ENCODE assay signal across 10 mouse cellular contexts in genomic region chr8:82943223-82944006, GRCm38 (mm10).
A peak's percentile ranks its signal among the peaks of the same experiment; 100 is the strongest.
DNase-seq lines count a peak whose midpoint lies in the region; ATAC-seq and TF ChIP-seq lines count a peak whose summit lies in the region.
"Had no signal": no experiment of that assay in that cellular context is flagged by ENCODE, and none has a peak within 500 bp of the region (broad histone marks: within the 10 kb centered on the region; RNA-seq: fewer than 3 reads in every experiment).

No protein-coding gene starts in this region.

- 38% methylated on average over 6 of the region's 6 CpGs for WGBS in neural tube, embryonic 11.5 days
- WGBS in kidney, embryonic 15.5 days = 17% methylated on average over 6 of the region's 6 CpGs

- H3K4me3 ChIP-seq in gastrocnemius, adult 2 months = no peak overlapping the region
- no peak overlapping the region for H3K4me3 ChIP-seq in neural tube, embryonic 11.5 days (ENCODE audit: low read depth, low read length)
- no peak overlapping the region for H3K4me3 ChIP-seq in kidney, embryonic 15.5 days (replicated peaks)
- H3K4me3 ChIP-seq: embryonic facial prominence, embryonic 15.5 days; liver, embryonic 13.5 days had no signal

- ATAC-seq in neural tube, embryonic 11.5 days (ENCODE audit: insufficient read depth, low FRiP score, low TSS enrichment) = peak; percentile 65
- ATAC-seq in kidney, embryonic 15.5 days (replicated peaks; ENCODE audit: low FRiP score) = peak; percentile 43

- intact Hi-C loops in gastrocnemius, adult 2 months (cut with DNase I) = loop anchor here (5.0 kb wide), 1 partner anchor 76 kb away; no protein-coding TSS in a partner anchor
- intact Hi-C loops in gastrocnemius, postnatal 14 days (cut with DNase I; ENCODE audit: low total_unique reads) = no loop called here

- H3K4me2 ChIP-seq in neural tube, embryonic 11.5 days (ENCODE audit: low read depth) = no peak overlapping the region
- H3K4me2 ChIP-seq in kidney, embryonic 15.5 days = no peak overlapping the region
- H3K4me2 ChIP-seq: embryonic facial prominence, embryonic 15.5 days; liver, embryonic 13.5 days had no signal

- no peaks in the 10 kb centered on the region for H3K27me3 ChIP-seq in neural tube, embryonic 11.5 days (ENCODE audit: control insufficient read depth, insufficient read depth, low read length)
- no peaks in the 10 kb centered on the region for H3K27me3 ChIP-seq in kidney, embryonic 15.5 days
- H3K27me3 ChIP-seq: embryonic facial prominence, embryonic 15.5 days; liver, embryonic 13.5 days had no signal

- H3K9ac ChIP-seq in neural tube, embryonic 11.5 days (ENCODE audit: low read length) = no peak overlapping the region
- H3K9ac ChIP-seq in kidney, embryonic 15.5 days = no peak overlapping the region
- H3K9ac ChIP-seq: embryonic facial prominence, embryonic 15.5 days; liver, embryonic 13.5 days had no signal

- peaks cover 4% of the 10 kb centered on the region; the same call in 1 of the 2 replicates for H3K4me1 ChIP-seq in neural tube, embryonic 11.5 days (ENCODE audit: control insufficient read depth, insufficient read depth, low read length)
- H3K4me1 ChIP-seq in kidney, embryonic 15.5 days = peaks cover 49% of the 10 kb centered on the region
- H3K4me1 ChIP-seq: liver, embryonic 13.5 days had no signal

- no peaks in the 10 kb centered on the region for H3K9me3 ChIP-seq in neural tube, embryonic 11.5 days (ENCODE audit: control insufficient read depth, low read length)
- no peaks in the 10 kb centered on the region for H3K9me3 ChIP-seq in kidney, embryonic 15.5 days (replicated peaks)
- H3K9me3 ChIP-seq: embryonic facial prominence, embryonic 15.5 days; liver, embryonic 13.5 days had no signal

- H3K27ac ChIP-seq in gastrocnemius, adult 2 months = peak overlapping the region; percentile 29; the same call in 1 of the 2 replicates
- H3K27ac ChIP-seq in neural tube, embryonic 11.5 days (ENCODE audit: low read depth, low read length) = no peak overlapping the region
- peak overlapping the region; percentile 70 for H3K27ac ChIP-seq in kidney, embryonic 15.5 days
- H3K27ac ChIP-seq: embryonic facial prominence, embryonic 15.5 days; liver, embryonic 13.5 days had no signal

- DNase-seq in gastrocnemius, adult 2 months = no peak
- no peak for DNase-seq in gastrocnemius, postnatal 14 days
- DNase-seq in neural tube, embryonic 11.5 days (ENCODE audit: low spot score) = no peak
- DNase-seq in neural tube, embryonic 10.5 days (ENCODE audit: extremely low spot score, low spot score) = no peak
- DNase-seq in ovary, postnatal 10 days (ENCODE audit: low spot score) = no peak
- DNase-seq in testis, postnatal 10 days (ENCODE audit: low spot score) = no peak
- DNase-seq in frontal cortex, postnatal 25 days (ENCODE audit: low spot score in 2 of 2) = no peak
- DNase-seq: liver, embryonic 13.5 days had no signal

- no peak for TF ChIP-seq CTCF in gastrocnemius, adult 2 months (IDR thresholded peaks at IDR 0.05)

- no peaks in the 10 kb centered on the region for H3K36me3 ChIP-seq in neural tube, embryonic 11.5 days (ENCODE audit: control insufficient read depth, insufficient read depth, low read length)
- H3K36me3 ChIP-seq in kidney, embryonic 15.5 days = no peaks in the 10 kb centered on the region
- H3K36me3 ChIP-seq: embryonic facial prominence, embryonic 15.5 days; liver, embryonic 13.5 days had no signal
